Mouse (Mus musculus) forebrain, embryonic 12.5 days (tissue): ENCODE results near the gene Ror2. TPM values are rescaled to one million over a fixed set of nuclear protein-coding genes. Genes with fewer than 3 reads are reported as not detected.

Experiments used
- ATAC-seq: fragments of 200-750 bp; cut with Nextera tagmentation; 2 replicates; pipeline ENCODE4 v1.8.0; 2017; ENCODE audit warnings: moderate TSS enrichment; ENCODE audit not compliant: low FRiP score
- H3K27ac ChIP-seq: fragments of 300-500 bp; sonication (generic); 2 replicates; pipeline ENCODE4 v1.5.1; 2016; ENCODE audit warnings: mild to moderate bottlenecking
- H3K27me3 ChIP-seq: fragments of 300-500 bp; sonication (generic); 2 replicates; pipeline ENCODE4 v1.6.1; 2016; ENCODE audit warnings: mild to moderate bottlenecking
- H3K36me3 ChIP-seq: fragments of 300-500 bp; sonication (generic); replicated peaks from 2 replicates; pipeline ENCODE4 v1.6.1; 2016; ENCODE audit warnings: mild to moderate bottlenecking
- H3K4me1 ChIP-seq: fragments of 300-500 bp; sonication (generic); 2 replicates; pipeline ENCODE4 v1.6.1; 2016
- H3K4me2 ChIP-seq: fragments of 300-500 bp; sonication (generic); 2 replicates; pipeline ENCODE4 v1.6.1; 2016; ENCODE audit warnings: mild to moderate bottlenecking, moderate library complexity
- H3K4me3 ChIP-seq: fragments of 300-500 bp; sonication (generic); replicated peaks from 2 replicates; pipeline ENCODE4 v1.5.1; 2016; ENCODE audit warnings: mild to moderate bottlenecking
- H3K9ac ChIP-seq: fragments of 300-500 bp; sonication (generic); 2 replicates; pipeline ENCODE4 v1.6.1; 2016; ENCODE audit warnings: mild to moderate bottlenecking
- H3K9me3 ChIP-seq: fragments of 300-500 bp; sonication (generic); 2 replicates; pipeline ENCODE4 v1.6.1; 2016
- WGBS: fragments of 180-500 bp; shearing (Covaris S2); methylation state at CpG from one replicate; pipeline ENCODE4 v1.1.7; 2016; 5-methylcytosine and 5-hydroxymethylcytosine counted together
- polyA plus RNA-seq: library from polyadenylated mRNA; unstranded; fragments of >200 nt; fragmentation: Nextera tagmentation; extraction: Ambion mirVana; gene quantifications from 2 replicates; pipeline ENCODE4 v1.2.1, GENCODE M21; 2016

Gene Ror2
- polyA plus RNA-seq, 1 experiment from 2014 or later = 18.5 TPM

GRCm38 (mm10) chr13:53183161-53183577 lies 102.8 kb downstream of the Ror2 start:
- peaks cover 19% of the 10 kb centered on the region for H3K4me1 ChIP-seq

GRCm38 (mm10) chr13:53178594-53178993 lies 107.3 kb downstream of the Ror2 start:
- 0 out of 2 replicates have a peak, but pooled peaks cover 6% of the 10 kb centered on the region for H3K27me3 ChIP-seq
- no peaks in the 10 kb centered on the region for H3K9me3 ChIP-seq
- peak overlapping the region; percentile 38; the same call in 1 of the 2 replicates for H3K27ac ChIP-seq
- H3K36me3 ChIP-seq = no peaks in the 10 kb centered on the region
- H3K4me3 ChIP-seq = no peak overlapping the region
- peak; percentile 33; the same call in 1 of the 2 replicates for ATAC-seq
- peak overlapping the region; percentile 24 for H3K4me2 ChIP-seq
- peaks cover 32% of the 10 kb centered on the region for H3K4me1 ChIP-seq
- H3K9ac ChIP-seq = no peak overlapping the region
- 2% methylated on average over 13 of the region's 13 CpGs for WGBS

More at GRCm38 (mm10) chr13:53183161-53183577, 102.8 kb downstream of the Ror2 start:
- Histone ChIP-seq H3K4me2 (no peak overlapping the region), H3K27ac (peak overlapping the region; percentile 5; the same call in 1 of the 2 replicates), H3K9ac (no peak overlapping the region), H3K9me3 (no peaks in the 10 kb centered on the region), H3K27me3 (0 out of 2 replicates have a peak, but pooled peaks cover 6% of the 10 kb centered on the region), H3K36me3 (no peaks in the 10 kb centered on the region), H3K4me3 (no peak overlapping the region)
- WGBS = 62% methylated on average over 8 of the region's 8 CpGs
- no peak for ATAC-seq

- Histone ChIP-seq H3K4me1 (peaks cover 28% of the 10 kb centered on the region), H3K36me3 (no peaks in the 10 kb centered on the region), H3K9ac (no peak overlapping the region), H3K27me3 (0 out of 2 replicates have a peak, but pooled peaks cover 6% of the 10 kb centered on the region), H3K4me2 (peak overlapping the region; percentile 24), H3K27ac (peak overlapping the region; percentile 38; the same call in 1 of the 2 replicates), H3K4me3 (no peak overlapping the region), H3K9me3 (no peaks in the 10 kb centered on the region)
- WGBS = 35% methylated on average over 4 of the region's 4 CpGs
- 0 out of 2 replicates have a peak, but pooled peaks have one; percentile 14 for ATAC-seq
Observed at GRCm38 (mm10) chr13:53178171-53178570, 107.8 kb downstream of the Ror2 start.

- Histone ChIP-seq H3K27ac (no peak overlapping the region), H3K4me3 (no peak overlapping the region), H3K4me2 (no peak overlapping the region), H3K4me1 (peaks cover 24% of the 10 kb centered on the region), H3K9me3 (no peaks in the 10 kb centered on the region), H3K9ac (no peak overlapping the region), H3K36me3 (no peaks in the 10 kb centered on the region), H3K27me3 (0 out of 2 replicates have a peak, but pooled peaks cover 6% of the 10 kb centered on the region)
- WGBS = 43% methylated on average over 7 of the region's 7 CpGs
- ATAC-seq = no peak
Observed at GRCm38 (mm10) chr13:53177424-53177718, 108.6 kb downstream of the Ror2 start.

- ATAC-seq = no peak
- H3K9ac ChIP-seq = no peak overlapping the region
- WGBS = 66% methylated on average over 10 of the region's 10 CpGs
- H3K36me3 ChIP-seq = no peaks in the 10 kb centered on the region
- H3K4me2 ChIP-seq = no peak overlapping the region
- no peak overlapping the region for H3K27ac ChIP-seq
- peaks cover 24% of the 10 kb centered on the region for H3K4me1 ChIP-seq
- H3K9me3 ChIP-seq = no peaks in the 10 kb centered on the region
- H3K27me3 ChIP-seq = 0 out of 2 replicates have a peak, but pooled peaks cover 6% of the 10 kb centered on the region
- no peak overlapping the region for H3K4me3 ChIP-seq
Observed at GRCm38 (mm10) chr13:53176695-53177423, 109.1 kb downstream of the Ror2 start.

GRCm38 (mm10) chr13:53175041-53175440 lies 110.9 kb downstream of the Ror2 start:
- H3K4me2 ChIP-seq = no peak overlapping the region
- 0 out of 2 replicates have a peak, but pooled peaks cover 5% of the 10 kb centered on the region for H3K27me3 ChIP-seq
- no peaks in the 10 kb centered on the region for H3K36me3 ChIP-seq
- no peak overlapping the region for H3K27ac ChIP-seq
- no peak overlapping the region for H3K9ac ChIP-seq
- ATAC-seq = no peak
- H3K4me3 ChIP-seq = no peak overlapping the region
- WGBS = 83% methylated on average over 7 of the region's 7 CpGs
- no peaks in the 10 kb centered on the region for H3K9me3 ChIP-seq
- peaks cover 24% of the 10 kb centered on the region for H3K4me1 ChIP-seq

- Histone ChIP-seq H3K9me3 (no peaks in the 10 kb centered on the region), H3K4me1 (peaks cover 34% of the 10 kb centered on the region), H3K27me3 (no peaks in the 10 kb centered on the region), H3K4me2 (no peak overlapping the region), H3K9ac (no peak overlapping the region), H3K4me3 (no peak overlapping the region), H3K36me3 (no peaks in the 10 kb centered on the region), H3K27ac (no peak overlapping the region)
- no peak for ATAC-seq
- WGBS = 70% methylated on average over 10 of the region's 10 CpGs
Observed at GRCm38 (mm10) chr13:53163671-53164070, 122.3 kb downstream of the Ror2 start.

GRCm38 (mm10) chr13:53163060-53163459 lies 122.9 kb downstream of the Ror2 start:
- no peak overlapping the region for H3K27ac ChIP-seq
- H3K4me1 ChIP-seq = peaks cover 37% of the 10 kb centered on the region
- no peaks in the 10 kb centered on the region for H3K9me3 ChIP-seq
- H3K9ac ChIP-seq = no peak overlapping the region
- no peaks in the 10 kb centered on the region for H3K36me3 ChIP-seq
- no peak overlapping the region for H3K4me2 ChIP-seq
- no peaks in the 10 kb centered on the region for H3K27me3 ChIP-seq
- no peak for ATAC-seq
- no peak overlapping the region for H3K4me3 ChIP-seq
- 79% methylated on average over 8 of the region's 8 CpGs for WGBS

GRCm38 (mm10) chr13:53159501-53159900 lies 126.4 kb downstream of the Ror2 start:
- no peak overlapping the region for H3K4me2 ChIP-seq
- no peak overlapping the region for H3K4me3 ChIP-seq
- WGBS = 84% methylated on average over 5 of the region's 6 CpGs
- H3K4me1 ChIP-seq = peaks cover 38% of the 10 kb centered on the region
- H3K36me3 ChIP-seq = no peaks in the 10 kb centered on the region
- H3K27ac ChIP-seq = no peak overlapping the region
- no peak for ATAC-seq
- H3K27me3 ChIP-seq = no peaks in the 10 kb centered on the region
- no peak overlapping the region for H3K9ac ChIP-seq
- H3K9me3 ChIP-seq = no peaks in the 10 kb centered on the region

- H3K4me2 ChIP-seq = no peak overlapping the region
- ATAC-seq = no peak
Observed at GRCm38 (mm10) chr13:53158405-53159005, 127.4 kb downstream of the Ror2 start.

GRCm38 (mm10) chr13:53156911-53157310 lies 129.0 kb downstream of the Ror2 start:
- no peak for ATAC-seq
- H3K27ac ChIP-seq = no peak overlapping the region
- no peak overlapping the region for H3K4me2 ChIP-seq
- H3K9ac ChIP-seq = no peak overlapping the region
- WGBS = 91% methylated on average over 15 of the region's 15 CpGs
- H3K4me3 ChIP-seq = no peak overlapping the region
- H3K9me3 ChIP-seq = no peaks in the 10 kb centered on the region
- peaks cover 48% of the 10 kb centered on the region for H3K4me1 ChIP-seq
- no peaks in the 10 kb centered on the region for H3K27me3 ChIP-seq
- no peaks in the 10 kb centered on the region for H3K36me3 ChIP-seq

More at GRCm38 (mm10) chr13:53158405-53159005, 127.4 kb downstream of the Ror2 start:
- peaks cover 43% of the 10 kb centered on the region for H3K4me1 ChIP-seq
- no peaks in the 10 kb centered on the region for H3K36me3 ChIP-seq
- no peak overlapping the region for H3K4me3 ChIP-seq
- no peaks in the 10 kb centered on the region for H3K9me3 ChIP-seq
- H3K27me3 ChIP-seq = no peaks in the 10 kb centered on the region
- no peak overlapping the region for H3K27ac ChIP-seq
- 78% methylated on average over 9 of the region's 9 CpGs for WGBS
- no peak overlapping the region for H3K9ac ChIP-seq

- no peak overlapping the region for H3K4me2 ChIP-seq
- WGBS = 88% methylated on average over 6 of the region's 6 CpGs
- no peaks in the 10 kb centered on the region for H3K9me3 ChIP-seq
- no peak for ATAC-seq
- H3K27ac ChIP-seq = no peak overlapping the region
- no peaks in the 10 kb centered on the region for H3K36me3 ChIP-seq
- no peak overlapping the region for H3K9ac ChIP-seq
- H3K27me3 ChIP-seq = no peaks in the 10 kb centered on the region
- H3K4me1 ChIP-seq = peaks cover 49% of the 10 kb centered on the region
- H3K4me3 ChIP-seq = no peak overlapping the region
Observed at GRCm38 (mm10) chr13:53156282-53156681, 129.6 kb downstream of the Ror2 start.
